Mouse (Mus musculus): ENCODE results near the gene C8g.

C8g gene

GRCm38 (mm10) chr2:25500576-25501405 is 728 bp downstream of the C8g start, which contains the start of gene Fbxw5:
Gene Fbxw5 (plus strand): TSS chr2:25500750.
- DNase-seq (ENCODE audit: low spot score), result peak; percentile 89

GRCm38 (mm10) chr2:25500071-25500575 is 1.4 kb downstream of the C8g start:
- no peak for DNase-seq (ENCODE audit: low spot score)

GRCm38 (mm10) chr2:25498622-25499478 is 2.7 kb downstream of the C8g start:
- no peak for DNase-seq (ENCODE audit: low spot score)

- no peak for DNase-seq (ENCODE audit: low spot score)
These were observed 3.5 kb downstream of the C8g start for GRCm38 (mm10) chr2:25497846-25498575.

GRCm38 (mm10) chr2:25496462-25496861 is 5.1 kb downstream of the C8g start:
- peak; percentile 18 for DNase-seq (ENCODE audit: low spot score)

- DNase-seq (ENCODE audit: low spot score), result no peak
These were observed 8.0 kb downstream of the C8g start, which contains the start of gene Lcn12 for GRCm38 (mm10) chr2:25493476-25493961. Gene Lcn12 (minus strand): TSS chr2:25493911.

- DNase-seq (ENCODE audit: low spot score), result no peak
These were observed 8.5 kb downstream of the C8g start for GRCm38 (mm10) chr2:25492988-25493387.

- no peak for DNase-seq (ENCODE audit: low spot score)
These were observed 12.8 kb downstream of the C8g start for GRCm38 (mm10) chr2:25488671-25489068.

- no peak for DNase-seq (ENCODE audit: low spot score)
These were observed 13.4 kb downstream of the C8g start for GRCm38 (mm10) chr2:25487965-25488670.

- DNase-seq (ENCODE audit: low spot score), result no peak
These were observed 16.4 kb downstream of the C8g start for GRCm38 (mm10) chr2:25484901-25485647.

GRCm38 (mm10) chr2:25482969-25483368 is 18.6 kb downstream of the C8g start:
- peak; percentile 34 for DNase-seq (ENCODE audit: low spot score)

GRCm38 (mm10) chr2:25480541-25480940 is 21.0 kb downstream of the C8g start:
- DNase-seq (ENCODE audit: low spot score), result no peak

- no peak for DNase-seq (ENCODE audit: low spot score)
These were observed 21.8 kb downstream of the C8g start for GRCm38 (mm10) chr2:25479551-25480311.

- no peak for DNase-seq (ENCODE audit: low spot score)
These were observed 23.4 kb downstream of the C8g start for GRCm38 (mm10) chr2:25477967-25478675.

- no peak for DNase-seq (ENCODE audit: low spot score)
These were observed 24.0 kb downstream of the C8g start for GRCm38 (mm10) chr2:25477541-25477940.

GRCm38 (mm10) chr2:25472550-25472949 is 29.0 kb downstream of the C8g start:
- DNase-seq (ENCODE audit: low spot score), result no peak

- DNase-seq (ENCODE audit: low spot score), result no peak
These were observed 31.6 kb downstream of the C8g start, which contains the start of gene Ptgds for GRCm38 (mm10) chr2:25469969-25470368. Gene Ptgds (minus strand): TSS chr2:25470046.

GRCm38 (mm10) chr2:25468962-25469915 is 32.3 kb downstream of the C8g start:
- DNase-seq (ENCODE audit: low spot score), result no peak
